Mouse (Mus musculus): Measurements from ENCODE around the gene Fgf16. TPM values are rescaled to one million over a fixed set of nuclear protein-coding genes. Genes with fewer than 3 reads are reported as not detected.

The Fgf16 gene
- polyA plus RNA-seq, 1 experiment from 2014 or later, result 0.13 TPM

DNA sequence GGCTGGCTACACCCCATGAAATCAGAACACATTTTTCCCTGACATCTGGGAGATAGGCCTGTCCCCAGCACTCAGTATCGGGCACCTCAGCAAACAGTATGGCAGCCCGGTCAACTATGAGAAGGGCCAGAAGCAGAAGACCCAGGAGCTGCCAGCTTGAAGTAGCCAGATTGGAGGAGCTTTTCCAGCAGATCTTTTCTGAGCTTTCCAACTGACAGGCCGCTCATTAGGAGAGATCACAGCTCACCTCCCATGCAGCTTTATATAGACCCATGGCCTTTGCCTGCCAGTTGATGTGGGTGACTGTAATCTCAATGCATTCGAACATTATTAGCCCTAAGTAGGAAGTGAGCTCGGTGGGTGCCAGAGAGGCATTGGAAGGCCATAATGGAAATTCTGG lies 9.2 kb downstream of the Fgf16 start:
- Histone ChIP-seq H3K9me3 (ENCODE audit: low read length) (no peaks in the 10 kb centered on the region), H3K27me3 (replicated peaks; ENCODE audit: insufficient read depth, low read length) (no peaks in the 10 kb centered on the region), H3K9ac (replicated peaks; ENCODE audit: low read depth) (no peak overlapping the region), H3K4me1 (ENCODE audit: insufficient read depth, low read depth, low read length) (no peaks in the 10 kb centered on the region), H3K4me3 (ENCODE audit: low read depth, low read length) (no peak overlapping the region), H3K36me3 (ENCODE audit: insufficient read depth, low read length) (no peaks in the 10 kb centered on the region), H3K27ac (ENCODE audit: low read length) (no peak overlapping the region), H3K4me2 (replicated peaks; ENCODE audit: low read depth, low read length) (no peak overlapping the region)
- 78% methylated on average over 5 of the region's 5 CpGs for whole genome bisulfite sequencing
- DNase-seq (ENCODE audit: low spot score), result no peak
- no peak for TF ChIP-seq CTCF (IDR thresholded peaks at IDR 0.05)
- no peak for TF ChIP-seq EP300 (IDR thresholded peaks at IDR 0.05)
- no peak for ATAC-seq

DNA sequence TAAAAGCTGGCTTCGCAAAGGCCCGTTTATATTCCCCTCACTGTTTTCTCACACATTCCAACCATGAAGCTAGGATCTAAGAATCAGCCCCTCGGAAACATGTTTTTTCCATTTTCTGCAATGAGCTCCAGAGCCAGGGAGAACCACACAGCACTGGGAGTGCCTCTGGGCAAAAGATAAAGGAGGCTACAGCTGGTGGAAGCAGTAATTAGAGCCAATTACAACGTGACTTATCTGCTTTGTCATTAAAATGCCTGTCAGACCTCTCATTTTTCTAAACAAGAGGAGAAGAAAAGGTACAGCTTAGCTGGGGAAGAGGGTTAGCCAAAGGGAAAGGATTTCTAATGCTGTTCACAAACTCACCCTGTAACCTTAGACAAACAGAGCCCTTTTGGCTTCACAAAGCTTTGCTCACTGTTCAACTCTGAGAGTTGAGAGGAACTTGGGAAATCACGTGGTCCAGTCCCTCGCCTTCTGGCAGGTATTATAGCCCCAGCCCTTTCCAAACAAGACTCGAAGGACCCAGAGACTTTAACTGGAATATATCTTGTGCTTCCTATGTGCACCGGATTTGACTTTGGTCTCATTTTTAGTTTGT lies 30.8 kb downstream of the Fgf16 start:
- Histone ChIP-seq H3K36me3 (ENCODE audit: insufficient read depth, low read length) (no peaks in the 10 kb centered on the region), H3K9me3 (ENCODE audit: low read length) (no peaks in the 10 kb centered on the region), H3K4me2 (replicated peaks; ENCODE audit: low read depth, low read length) (no peak overlapping the region), H3K27me3 (replicated peaks; ENCODE audit: insufficient read depth, low read length) (no peaks in the 10 kb centered on the region), H3K9ac (replicated peaks; ENCODE audit: low read depth) (no peak overlapping the region), H3K4me1 (ENCODE audit: insufficient read depth, low read depth, low read length) (no peaks in the 10 kb centered on the region), H3K27ac (ENCODE audit: low read length) (no peak overlapping the region), H3K4me3 (ENCODE audit: low read depth, low read length) (no peak overlapping the region)
- peak; percentile 15 for DNase-seq (ENCODE audit: low spot score)
- ATAC-seq, result no peak; the same call in 1 of the 2 replicates
- TF ChIP-seq EP300 (IDR thresholded peaks at IDR 0.05) (no peak), CTCF (IDR thresholded peaks at IDR 0.05) (no peak)
- 54% methylated on average over 8 of the region's 8 CpGs for WGBS

DNA sequence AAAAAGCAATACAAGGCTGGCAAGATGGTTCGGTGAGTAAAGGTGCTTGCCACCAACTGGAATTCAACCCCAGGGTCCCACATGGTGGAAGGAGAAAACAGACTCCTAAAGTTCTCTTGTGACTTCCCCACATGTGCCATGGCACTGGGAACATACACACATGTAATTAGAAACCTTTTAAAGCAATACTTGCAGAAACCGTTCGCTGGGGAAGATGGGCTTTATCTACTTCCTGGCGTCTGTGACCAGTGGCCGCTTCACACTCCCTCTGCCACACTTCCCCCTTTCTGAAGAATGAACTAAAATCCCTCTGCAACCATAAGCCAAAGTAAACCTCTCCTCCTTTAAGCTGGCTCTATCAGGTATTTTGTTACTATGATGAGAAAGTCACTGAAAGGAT lies 60.4 kb downstream of the Fgf16 start:
- no peaks in the 10 kb centered on the region for H3K9me3 ChIP-seq (ENCODE audit: low read length)
- no peak overlapping the region for H3K27ac ChIP-seq (ENCODE audit: low read length)
- ATAC-seq (no peak), DNase-seq (ENCODE audit: low spot score) (no peak)
- TF ChIP-seq CTCF (IDR thresholded peaks at IDR 0.05), result no peak
- no peak for TF ChIP-seq EP300 (IDR thresholded peaks at IDR 0.05)
- H3K4me2 ChIP-seq (replicated peaks; ENCODE audit: low read depth, low read length), result no peak overlapping the region
- H3K27me3 ChIP-seq (replicated peaks; ENCODE audit: insufficient read depth, low read length), result no peaks in the 10 kb centered on the region
- H3K9ac ChIP-seq (replicated peaks; ENCODE audit: low read depth), result no peak overlapping the region
- no peaks in the 10 kb centered on the region for H3K4me1 ChIP-seq (ENCODE audit: insufficient read depth, low read depth, low read length)
- peaks cover 7% of the 10 kb centered on the region; the same call in 1 of the 2 replicates for H3K36me3 ChIP-seq (ENCODE audit: insufficient read depth, low read length)
- H3K4me3 ChIP-seq (ENCODE audit: low read depth, low read length), result no peak overlapping the region
- 81% methylated on average over 5 of the region's 5 CpGs for WGBS

Other genes with a start within 250 kb of the Fgf16 start
- gene Atrx, start 165.1 kb downstream of the Fgf16 start, polyA plus RNA-seq (2015; fragmentation: Nextera tagmentation; extraction: Ambion mirVana), result 123 and 147 TPM in 2 replicates
- gene Magt1, start 247.6 kb downstream of the Fgf16 start, polyA plus RNA-seq (2015; fragmentation: Nextera tagmentation; extraction: Ambion mirVana), result 27.8 and 39.2 TPM in 2 replicates